Mouse (Mus musculus) intestine, postnatal 0 days (tissue): ENCODE measurements around the gene Actr5. TPM values are rescaled to one million over a fixed set of nuclear protein-coding genes. Genes with fewer than 3 reads are reported as not detected.

Source experiments
- ATAC-seq: fragments of 200-750 bp; cut with Nextera tagmentation; 2 replicates; pipeline ENCODE4 v1.8.0; 2017; ENCODE audit warnings: mild to moderate bottlenecking, moderate TSS enrichment, moderate library complexity
- H3K27ac ChIP-seq: fragments of 300-500 bp; sonication (generic); 2 replicates; pipeline ENCODE4 v1.5.1; 2014; ENCODE audit warnings: mild to moderate bottlenecking, low read depth, low read length, moderate library complexity
- H3K27me3 ChIP-seq: fragments of 300-500 bp; sonication (generic); replicated peaks from 2 replicates; pipeline ENCODE4 v1.6.1; 2014; ENCODE audit warnings: low read length, mixed read lengths; ENCODE audit not compliant: control insufficient read depth, insufficient read depth
- H3K36me3 ChIP-seq: fragments of 300-500 bp; sonication (generic); 2 replicates; pipeline ENCODE4 v1.6.1; 2014; ENCODE audit warnings: mild to moderate bottlenecking, moderate library complexity; ENCODE audit not compliant: control insufficient read depth, insufficient read depth
- H3K4me1 ChIP-seq: fragments of 300-500 bp; sonication (generic); replicated peaks from 2 replicates; pipeline ENCODE4 v1.6.1; 2014; ENCODE audit warnings: antibody characterized with exemption, low read length, mixed read lengths; ENCODE audit not compliant: control insufficient read depth, insufficient read depth
- H3K4me2 ChIP-seq: fragments of 300-500 bp; sonication (generic); replicated peaks from 2 replicates; pipeline ENCODE4 v1.6.1; 2014; ENCODE audit warnings: low read depth, mild to moderate bottlenecking, moderate library complexity
- H3K4me3 ChIP-seq: fragments of 300-500 bp; sonication (generic); 2 replicates; pipeline ENCODE4 v1.5.1; 2014; ENCODE audit warnings: low read depth, low read length
- H3K9ac ChIP-seq: fragments of 300-500 bp; sonication (generic); 2 replicates; pipeline ENCODE4 v1.6.1; 2014; ENCODE audit warnings: mild to moderate bottlenecking, low read depth, low read length
- H3K9me3 ChIP-seq: fragments of 300-500 bp; sonication (generic); 2 replicates; pipeline ENCODE4 v1.6.1; 2016; ENCODE audit warnings: mixed run types; ENCODE audit not compliant: control insufficient read depth
- CTCF ChIP-seq: sonication (generic); IDR thresholded peaks from 2 replicates; pipeline ENCODE4 v1.5.1; 2016; ENCODE audit warnings: low read depth, mild to moderate bottlenecking, control low read depth, antibody characterized with exemption, moderate library complexity
- WGBS: fragments of 180-500 bp; shearing (Covaris S2); extraction: QIAGEN DNeasy Blood & Tissue Kit; methylation state at CpG from one replicate; pipeline ENCODE4 v1.1.7; 2014; 5-methylcytosine and 5-hydroxymethylcytosine counted together
- polyA plus RNA-seq: library from polyadenylated mRNA; unstranded; fragments of >200 nt; fragmentation: Nextera tagmentation; extraction: Ambion mirVana; gene quantifications from 2 replicates; pipeline ENCODE4 v1.2.1, GENCODE M21; 2015

Actr5 gene
- polyA plus RNA-seq, 1 experiment from 2014 or later, result 3.7 TPM

GRCm38 (mm10) chr2:158681714-158682113, 57.0 kb downstream of the Actr5 start:
- Histone ChIP-seq H3K27ac (no peak overlapping the region), H3K36me3 (no peaks in the 10 kb centered on the region), H3K9ac (no peak overlapping the region), H3K27me3 (no peaks in the 10 kb centered on the region), H3K4me1 (no peaks in the 10 kb centered on the region), H3K9me3 (no peaks in the 10 kb centered on the region), H3K4me2 (no peak overlapping the region), H3K4me3 (no peak overlapping the region)
- ATAC-seq, result no peak
- WGBS, result 81% methylated on average over 6 of the region's 6 CpGs
- TF ChIP-seq CTCF, result no peak

GRCm38 (mm10) chr2:158682344-158683037, 57.8 kb downstream of the Actr5 start:
- Histone ChIP-seq H3K4me3 (no peak overlapping the region), H3K27ac (no peak overlapping the region), H3K36me3 (no peaks in the 10 kb centered on the region), H3K9ac (no peak overlapping the region), H3K27me3 (no peaks in the 10 kb centered on the region), H3K4me1 (no peaks in the 10 kb centered on the region), H3K4me2 (no peak overlapping the region), H3K9me3 (no peaks in the 10 kb centered on the region)
- 50% methylated on average over 11 of the region's 11 CpGs for WGBS
- no peak for TF ChIP-seq CTCF
- ATAC-seq, result no peak

GRCm38 (mm10) chr2:158683038-158683413, 58.3 kb downstream of the Actr5 start:
- WGBS, result 39% methylated on average over 4 of the region's 4 CpGs
- no peaks in the 10 kb centered on the region for H3K27me3 ChIP-seq

GRCm38 (mm10) chr2:158684247-158684843, 59.7 kb downstream of the Actr5 start:
- no peaks in the 10 kb centered on the region for H3K27me3 ChIP-seq
- 63% methylated on average over 9 of the region's 9 CpGs for WGBS
- no peak overlapping the region for H3K4me3 ChIP-seq
- H3K9me3 ChIP-seq, result no peaks in the 10 kb centered on the region
- H3K27ac ChIP-seq, result no peak overlapping the region
- H3K4me2 ChIP-seq, result no peak overlapping the region
- ATAC-seq, result no peak
- no peak overlapping the region for H3K9ac ChIP-seq
- no peaks in the 10 kb centered on the region for H3K36me3 ChIP-seq
- no peak for TF ChIP-seq CTCF
- H3K4me1 ChIP-seq, result no peaks in the 10 kb centered on the region

More at GRCm38 (mm10) chr2:158683038-158683413, 58.3 kb downstream of the Actr5 start:
- no peak for ATAC-seq
- Histone ChIP-seq H3K4me2 (no peak overlapping the region), H3K27ac (no peak overlapping the region), H3K4me3 (no peak overlapping the region), H3K9me3 (no peaks in the 10 kb centered on the region), H3K9ac (no peak overlapping the region), H3K4me1 (no peaks in the 10 kb centered on the region), H3K36me3 (no peaks in the 10 kb centered on the region)
- no peak for TF ChIP-seq CTCF

GRCm38 (mm10) chr2:158684910-158685309, 60.2 kb downstream of the Actr5 start:
- Histone ChIP-seq H3K27me3 (no peaks in the 10 kb centered on the region), H3K4me3 (no peak overlapping the region), H3K4me2 (no peak overlapping the region), H3K4me1 (no peaks in the 10 kb centered on the region), H3K36me3 (no peaks in the 10 kb centered on the region), H3K9me3 (no peaks in the 10 kb centered on the region), H3K27ac (no peak overlapping the region), H3K9ac (no peak overlapping the region)
- ATAC-seq, result no peak
- 76% methylated on average over 3 of the region's 3 CpGs for WGBS
- no peak for TF ChIP-seq CTCF

- H3K27me3 ChIP-seq, result no peaks in the 10 kb centered on the region
- no peak overlapping the region for H3K4me3 ChIP-seq
- H3K4me1 ChIP-seq, result no peaks in the 10 kb centered on the region
- no peak for ATAC-seq
- no peaks in the 10 kb centered on the region for H3K9me3 ChIP-seq
- no peak overlapping the region for H3K27ac ChIP-seq
- WGBS, result 31% methylated on average over 2 of the region's 2 CpGs
- no peak for TF ChIP-seq CTCF
- H3K36me3 ChIP-seq, result no peaks in the 10 kb centered on the region
- no peak overlapping the region for H3K9ac ChIP-seq
- H3K4me2 ChIP-seq, result no peak overlapping the region
These were observed 61.7 kb downstream of the Actr5 start for GRCm38 (mm10) chr2:158686394-158686793.
